Mouse (Mus musculus) right cerebral cortex, adult 2 months (tissue): Measurements from ENCODE around the gene Mrrf.

ENCODE experiments used
- DNase-seq, 2 experiments: peaks; one replicate each; pipeline ENCODE4 v3.0.0; 2021 to 2022; ENCODE audit warnings: low spot score in 2 of 2

Gene Mrrf

GRCm38 (mm10) chr2:36230967-36231366 is 94.8 kb downstream of the Mrrf start:
- DNase-seq = no peak

- no peak for DNase-seq
Measured at GRCm38 (mm10) chr2:36234526-36235368, 98.6 kb downstream of the Mrrf start.

DNA sequence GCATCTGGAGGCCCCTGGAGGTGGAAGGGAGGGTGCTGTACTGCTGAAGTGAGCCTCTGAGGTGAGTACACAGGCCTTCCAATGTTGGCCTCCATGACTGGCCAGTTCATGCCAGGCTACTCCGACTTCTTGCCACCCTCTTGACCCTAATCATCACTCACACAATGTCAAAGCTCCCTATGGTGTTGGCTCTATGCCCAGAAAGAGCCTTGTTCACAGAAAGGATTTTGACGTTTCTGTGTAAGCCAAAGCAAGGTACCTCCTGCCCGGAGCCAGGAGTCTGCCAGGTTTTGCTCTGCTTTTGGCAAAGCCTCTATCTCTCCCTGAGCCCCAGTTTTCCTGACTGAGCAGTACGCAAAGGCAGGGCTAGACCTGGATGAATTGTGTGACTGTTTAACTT is 99.7 kb downstream of the Mrrf start:
- DNase-seq = no peak

- DNase-seq = no peak
Measured at GRCm38 (mm10) chr2:36236889-36237288, 100.7 kb downstream of the Mrrf start.

DNA sequence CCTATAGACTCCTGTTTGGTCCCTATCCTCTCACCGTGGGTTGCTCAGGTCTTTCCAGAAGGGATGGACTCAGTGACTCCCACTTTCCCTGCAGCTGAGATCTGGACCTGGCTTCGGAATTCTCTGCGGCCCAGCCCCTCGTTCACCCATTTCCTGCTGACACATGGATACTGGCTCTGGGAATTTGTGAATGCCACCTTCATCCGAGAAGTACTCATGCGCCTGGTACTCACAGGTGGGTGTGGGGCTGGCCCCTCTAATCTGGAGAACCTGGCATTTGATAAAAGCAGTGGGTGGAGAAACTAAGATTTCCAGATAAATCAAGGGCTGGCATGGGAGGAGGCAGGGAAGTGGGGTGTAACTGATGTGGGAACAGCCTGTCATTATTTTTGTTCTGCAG is 101.4 kb downstream of the Mrrf start:
- DNase-seq = no peak

DNA sequence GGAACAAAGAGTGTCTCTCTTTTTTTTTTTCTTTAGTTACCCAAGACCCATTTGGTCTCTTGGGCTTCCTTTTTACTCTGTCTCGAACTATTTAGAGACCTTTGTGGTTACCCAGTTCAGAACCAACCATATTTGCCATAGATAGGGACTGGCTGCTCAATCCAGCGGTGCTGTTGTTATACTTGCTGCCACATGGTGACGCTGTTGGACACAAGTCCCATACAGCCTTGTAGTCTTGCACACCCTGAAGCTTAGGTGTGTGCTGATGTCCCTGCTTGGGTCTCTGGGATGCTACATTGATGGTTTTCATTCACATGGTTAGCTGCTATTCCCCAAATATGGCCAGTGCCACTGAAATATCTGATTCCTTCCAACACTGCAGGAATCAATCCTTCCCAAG is 102.3 kb downstream of the Mrrf start:
- DNase-seq = no peak

GRCm38 (mm10) chr2:36238951-36239350 is 102.8 kb downstream of the Mrrf start:
- no peak for DNase-seq
